ENCODE assay signal across 9 mouse cellular contexts in genomic region chr15:25414011-25414746, GRCm38 (mm10). TPM values are rescaled to one million over a fixed set of nuclear protein-coding genes. Genes with fewer than 3 reads are reported as not detected.
DNase-seq lines count a peak whose midpoint lies in the region; ATAC-seq and TF ChIP-seq lines count a peak whose summit lies in the region.
"Had no signal": no experiment of that assay in that cellular context is flagged by ENCODE, and none has a peak within 500 bp of the region (broad histone marks: within the 10 kb centered on the region; RNA-seq: fewer than 3 reads in every experiment).

No protein-coding gene starts in this region.

- peak overlapping the region; percentile 100 for H3K9ac ChIP-seq in hindbrain, embryonic 13.5 days

- H3K36me3 ChIP-seq in hindbrain, embryonic 13.5 days, result no peaks in the 10 kb centered on the region
- no peaks in the 10 kb centered on the region for H3K36me3 ChIP-seq in splenic B cell, adult 2 months (ENCODE audit: control insufficient read depth, insufficient read depth, low read length, poor library complexity, severe bottlenecking)
- H3K36me3 ChIP-seq: G1E had no signal

- WGBS in hindbrain, embryonic 13.5 days, result under 1% methylated on average over 35 of the region's 36 CpGs

- no peaks in the 10 kb centered on the region for H3K4me1 ChIP-seq in embryonic fibroblast, embryonic 13.5 days (ENCODE audit: control insufficient read depth, insufficient read depth, low read length)
- H3K4me1 ChIP-seq in hindbrain, embryonic 13.5 days (replicated peaks), result peaks cover 38% of the 10 kb centered on the region

- TF ChIP-seq CTCF in embryonic fibroblast, embryonic 13.5 days (IDR thresholded peaks at IDR 0.05; ENCODE audit: borderline replicate concordance, insufficient read depth, low read length), result no peak

- no peaks in the 10 kb centered on the region for H3K9me3 ChIP-seq in hindbrain, embryonic 13.5 days

- no peak for DNase-seq in cerebellum, postnatal 25 days
- DNase-seq in NIH3T3 (ENCODE audit: low read depth), result peak; percentile 40
- DNase-seq in left cerebral cortex, adult 8-10 months (ENCODE audit: low spot score in 2 of 2), result peak; percentile 68 to 70
- DNase-seq in splenic B cell, adult 2 months (ENCODE audit: low read depth, low spot score), result peak; percentile 22

- peak overlapping the region; percentile 75 for H3K27ac ChIP-seq in embryonic fibroblast, embryonic 13.5 days (ENCODE audit: insufficient read depth, low read length)
- H3K27ac ChIP-seq in hindbrain, embryonic 13.5 days, result peak overlapping the region; percentile 100

- peak overlapping the region; percentile 65 for H3K4me3 ChIP-seq in embryonic fibroblast, embryonic 13.5 days (ENCODE audit: insufficient read depth, low read length)
- peak overlapping the region; percentile 99 for H3K4me3 ChIP-seq in hindbrain, embryonic 13.5 days

- peak overlapping the region; percentile 76 for H3K4me2 ChIP-seq in hindbrain, embryonic 13.5 days

- H3K27me3 ChIP-seq in hindbrain, embryonic 13.5 days, result no peaks in the 10 kb centered on the region
- H3K27me3 ChIP-seq in splenic B cell, adult 2 months (ENCODE audit: control insufficient read depth, insufficient read depth, low read length, poor library complexity, severe bottlenecking), result no peaks in the 10 kb centered on the region

- peak; percentile 33 for ATAC-seq in cerebellum, adult (ENCODE audit: insufficient number of reproducible peaks, low FRiP score, low TSS enrichment)
- peak; percentile 44 for ATAC-seq in hindbrain, embryonic 13.5 days (ENCODE audit: low FRiP score)
- ATAC-seq in megakaryocyte-erythroid progenitor cell, adult 5-6 weeks (replicated peaks; ENCODE audit: low FRiP score, low TSS enrichment, poor library complexity, severe bottlenecking), result peak; percentile 60

- no peak; the same call in 1 of the 2 replicates for TF ChIP-seq POLR2A in embryonic fibroblast, embryonic 13.5 days (IDR thresholded peaks at IDR 0.05; ENCODE audit: low read depth, low read length)

RNA-seq across cellular contexts. Expression of gene Basp1, which starts 0.6 kb away (rescaled TPM):
- 232 and 236 TPM in 2 replicates for polyA plus RNA-seq in embryonic fibroblast, embryonic 13.5 days (2011; ENCODE audit: insufficient read length, low read depth, missing spikeins)
- polyA plus RNA-seq in hindbrain, embryonic 13.5 days (2015; fragmentation: Nextera tagmentation; extraction: Ambion mirVana), result 202 and 215 TPM in 2 replicates
- 100 to 1,000 TPM; 508 to 561 (median 536) TPM for total RNA-seq in left cerebral cortex, adult 8-10 months (2022)
- total RNA-seq in megakaryocyte-erythroid progenitor cell, adult 5-6 weeks (2014; fragmentation: Nextera tagmentation), result 0.40 and 0.52 TPM in 2 replicates
- total RNA-seq in megakaryocyte-erythroid progenitor cell, adult 5-6 weeks (2017), result 2.0 and 4.8 TPM in 2 replicates
- total RNA-seq: G1E had no signal
- polyA plus RNA-seq: G1E had no signal

Comparison
In these comparisons a context has a peak if more than half of its experiments do, and no peak if none do; other contexts are left out.
1. DNase-seq: peak in NIH3T3 (single experiment), left cerebral cortex, adult 8-10 months (2 of 2) and splenic B cell, adult 2 months (single experiment); none in cerebellum, postnatal 25 days (0 of 2).
2. RNA of gene Basp1, which starts 0.6 kb away (total RNA-seq): 508 to 561 TPM in left cerebral cortex, adult 8-10 months; 0.40 to 4.8 TPM in megakaryocyte-erythroid progenitor cell, adult 5-6 weeks; every median in the first group is over 10 times any median in the second.
3. Peak in every context shown above with its lines, with median percentiles within 50 percentile points of each other: ATAC-seq.